Mouse (Mus musculus): ENCODE measurements around the gene Tmem30b. TPM values are rescaled to one million over a fixed set of nuclear protein-coding genes. Genes with fewer than 3 reads are reported as not detected.

Gene Tmem30b
- polyA plus RNA-seq (2016; fragmentation: Nextera tagmentation; extraction: Ambion mirVana), result 1.8 and 2.9 TPM in 2 replicates

DNA sequence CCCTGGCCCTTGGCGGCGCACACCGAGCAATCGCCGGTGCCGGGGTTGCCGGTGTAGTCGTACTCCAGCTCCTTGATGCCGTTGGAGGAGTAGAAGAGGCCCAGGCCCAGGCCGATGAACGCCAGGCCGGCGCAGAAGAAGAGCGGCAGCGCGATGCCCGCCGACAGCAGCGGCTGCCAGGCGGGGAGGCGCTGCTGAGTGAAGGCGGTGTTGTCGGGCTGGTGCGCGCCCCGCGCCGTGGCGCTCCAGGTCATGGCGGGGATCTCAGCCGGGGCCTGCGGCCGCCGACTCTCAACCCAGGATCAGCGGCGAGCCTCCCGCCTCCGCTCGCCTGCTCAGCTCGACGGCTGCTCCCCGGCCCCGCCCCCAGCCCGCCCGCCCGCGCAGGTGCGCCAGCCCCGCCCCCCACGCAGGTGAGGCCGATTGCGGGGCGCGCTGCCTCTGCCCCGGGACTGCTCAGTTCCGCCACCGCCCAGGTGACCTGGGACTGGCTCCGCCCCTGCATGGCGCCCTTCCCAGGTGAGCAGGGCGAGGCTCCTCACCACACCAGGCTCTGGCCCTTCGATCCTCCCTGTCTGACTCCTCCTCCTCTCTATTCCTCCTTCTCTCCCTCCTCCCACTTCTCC, at the start of gene Tmem30b:
Gene Tmem30b, minus strand, starts transcription at position 307 of the 626 bp plus-strand sequence.
- H3K4me1 ChIP-seq, result peaks cover 12% of the 10 kb centered on the region
- no peaks in the 10 kb centered on the region for H3K9me3 ChIP-seq
- 2% methylated on average over 59 of the region's 61 CpGs for WGBS
- H3K9ac ChIP-seq, result peak within 1 kb of the TSS; percentile 38
- peaks cover 82% of the 10 kb centered on the region for H3K27me3 ChIP-seq (replicated peaks)
- peak; percentile 41; the same call in 1 of the 2 replicates for ATAC-seq (ENCODE audit: low FRiP score, low read depth)
- no peaks in the 10 kb centered on the region for H3K36me3 ChIP-seq
- peak within 1 kb of the TSS; percentile 64 for H3K4me2 ChIP-seq (replicated peaks)
- H3K4me3 ChIP-seq, result peak within 1 kb of the TSS; percentile 36
- H3K27ac ChIP-seq, result no peak within 1 kb of the TSS

DNA sequence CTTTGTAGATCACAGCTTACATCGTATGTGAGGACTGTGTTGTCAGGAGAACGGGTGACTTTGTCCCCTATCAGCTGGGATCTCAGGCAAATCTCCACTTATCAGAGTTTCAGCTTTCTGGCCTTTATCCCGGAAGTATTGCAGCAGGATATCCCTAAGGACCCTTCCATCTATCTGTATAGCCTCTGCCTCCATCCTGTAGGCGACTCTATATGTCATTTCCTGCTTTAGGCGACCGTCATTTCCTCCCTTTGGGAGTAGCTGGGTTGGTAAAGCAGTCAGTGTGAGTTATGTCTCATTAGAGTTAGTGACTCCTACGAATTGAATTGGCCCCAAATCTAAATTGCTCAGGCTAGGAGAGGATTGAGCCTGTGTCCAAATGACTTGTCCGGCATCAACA, 49.0 kb upstream of the Tmem30b start:
- H3K4me1 ChIP-seq, result no peaks in the 10 kb centered on the region
- H3K36me3 ChIP-seq, result no peaks in the 10 kb centered on the region
- ATAC-seq (ENCODE audit: low FRiP score, low read depth), result no peak
- no peaks in the 10 kb centered on the region for H3K27me3 ChIP-seq (replicated peaks)
- H3K4me3 ChIP-seq, result no peak overlapping the region
- H3K27ac ChIP-seq, result no peak overlapping the region
- no peak overlapping the region for H3K9ac ChIP-seq
- no peaks in the 10 kb centered on the region for H3K9me3 ChIP-seq
- no peak overlapping the region for H3K4me2 ChIP-seq (replicated peaks)
- 67% methylated on average over 8 of the region's 8 CpGs for WGBS

DNA sequence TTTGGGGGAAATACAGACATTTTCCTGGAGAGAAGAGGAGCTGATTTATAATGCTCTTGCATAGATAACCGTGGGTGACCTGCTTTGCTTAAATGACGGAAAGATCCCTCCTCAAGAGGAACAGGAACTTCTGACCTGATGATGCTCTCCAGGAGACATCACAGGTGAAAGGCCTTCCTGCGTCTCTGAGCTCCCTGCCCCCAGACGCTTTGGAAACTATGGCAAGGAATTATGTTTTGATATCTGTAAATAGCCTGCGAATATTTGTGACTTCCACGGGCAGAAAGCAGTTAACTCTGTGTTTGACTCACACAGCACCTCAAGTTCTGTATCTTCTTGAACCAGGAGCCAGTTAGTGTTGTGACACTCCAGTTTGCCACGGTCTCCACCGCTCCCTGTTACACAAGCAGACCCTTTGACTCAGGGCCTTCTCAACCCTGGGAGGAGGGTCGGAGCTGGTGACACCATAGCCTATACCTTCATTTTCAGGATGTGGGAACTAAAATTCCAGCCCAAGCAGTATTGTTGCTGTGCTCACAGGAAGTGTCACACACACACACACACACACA, 48.1 kb upstream of the Tmem30b start:
- Histone ChIP-seq H3K27me3 (replicated peaks) (no peaks in the 10 kb centered on the region), H3K4me3 (no peak overlapping the region), H3K4me1 (no peaks in the 10 kb centered on the region), H3K36me3 (no peaks in the 10 kb centered on the region), H3K4me2 (replicated peaks) (no peak overlapping the region), H3K9ac (no peak overlapping the region), H3K9me3 (no peaks in the 10 kb centered on the region), H3K27ac (no peak overlapping the region)
- ATAC-seq (ENCODE audit: low FRiP score, low read depth), result no peak
- 90% methylated on average over 9 of the region's 9 CpGs for WGBS

DNA sequence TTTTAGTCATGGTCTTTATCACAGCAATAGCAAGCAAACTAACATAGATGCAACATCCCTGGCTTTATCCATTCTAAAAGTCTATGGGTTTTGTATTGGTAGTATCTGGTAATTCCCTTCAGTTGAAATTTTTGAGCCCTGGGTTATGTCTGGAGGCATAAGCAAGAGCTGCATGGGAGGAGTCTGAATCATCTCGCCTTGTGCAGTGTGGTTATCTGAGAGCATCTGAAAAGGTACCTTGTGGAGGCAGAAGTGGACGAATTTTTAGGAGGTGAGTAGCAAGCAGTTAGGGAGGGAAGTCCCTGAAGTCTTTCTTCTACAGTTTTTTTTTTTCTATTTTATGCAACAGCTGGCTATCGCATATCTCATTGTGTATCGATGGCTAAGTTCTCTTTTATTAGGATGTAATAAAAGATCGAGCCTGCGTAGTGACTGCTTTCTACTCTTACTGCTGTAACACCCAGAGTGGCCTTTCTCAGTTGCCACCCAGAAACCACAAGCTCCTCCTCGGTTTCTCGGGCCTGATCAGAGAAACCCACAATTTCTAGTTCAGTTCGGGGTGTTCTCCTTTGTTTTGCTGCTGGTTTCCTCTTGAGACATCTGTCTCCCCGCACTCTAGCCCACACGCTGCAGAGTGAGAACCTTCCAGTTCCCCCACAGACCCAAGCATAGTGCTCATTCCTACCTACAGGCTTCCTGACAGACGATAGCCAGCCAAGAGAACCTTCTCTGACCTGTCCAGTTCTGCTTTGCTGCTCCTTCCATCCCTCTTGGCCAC, 47.0 kb upstream of the Tmem30b start:
- H3K27ac ChIP-seq, result no peak overlapping the region
- H3K4me1 ChIP-seq, result no peaks in the 10 kb centered on the region
- H3K27me3 ChIP-seq (replicated peaks), result no peaks in the 10 kb centered on the region
- no peak overlapping the region for H3K9ac ChIP-seq
- no peak for ATAC-seq (ENCODE audit: low FRiP score, low read depth)
- H3K9me3 ChIP-seq, result no peaks in the 10 kb centered on the region
- no peak overlapping the region for H3K4me2 ChIP-seq (replicated peaks)
- H3K36me3 ChIP-seq, result no peaks in the 10 kb centered on the region
- WGBS, result 87% methylated on average over 12 of the region's 12 CpGs
- no peak overlapping the region for H3K4me3 ChIP-seq

DNA sequence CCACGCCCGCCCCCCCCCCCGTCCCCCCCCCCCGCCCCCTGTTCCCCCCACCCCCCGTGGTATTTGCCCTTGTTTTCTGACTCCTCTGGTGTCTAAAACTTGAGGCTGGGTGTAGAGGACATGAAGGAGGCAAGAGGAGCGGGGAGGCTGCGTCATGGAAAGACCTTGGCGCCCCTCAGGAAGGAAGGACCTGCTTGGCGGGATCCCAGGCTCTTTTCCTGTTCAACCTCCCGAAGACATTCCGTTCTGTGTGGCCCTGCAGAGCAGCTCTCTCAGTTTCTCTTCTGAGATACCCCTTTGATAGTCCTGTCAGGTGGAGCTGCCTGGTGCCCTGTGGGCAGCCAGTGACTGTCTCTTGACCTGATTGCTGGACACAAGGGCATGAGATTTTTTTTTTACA, 45.4 kb upstream of the Tmem30b start:
- no peak for ATAC-seq (ENCODE audit: low FRiP score, low read depth)
- no peak overlapping the region for H3K27ac ChIP-seq
- no peak overlapping the region for H3K9ac ChIP-seq
- H3K4me2 ChIP-seq (replicated peaks), result no peak overlapping the region
- no peaks in the 10 kb centered on the region for H3K36me3 ChIP-seq
- no peaks in the 10 kb centered on the region for H3K4me1 ChIP-seq
- no peaks in the 10 kb centered on the region for H3K9me3 ChIP-seq
- no peak overlapping the region for H3K4me3 ChIP-seq
- WGBS, result 68% methylated on average over 11 of the region's 11 CpGs
- H3K27me3 ChIP-seq (replicated peaks), result peaks cover 7% of the 10 kb centered on the region

DNA sequence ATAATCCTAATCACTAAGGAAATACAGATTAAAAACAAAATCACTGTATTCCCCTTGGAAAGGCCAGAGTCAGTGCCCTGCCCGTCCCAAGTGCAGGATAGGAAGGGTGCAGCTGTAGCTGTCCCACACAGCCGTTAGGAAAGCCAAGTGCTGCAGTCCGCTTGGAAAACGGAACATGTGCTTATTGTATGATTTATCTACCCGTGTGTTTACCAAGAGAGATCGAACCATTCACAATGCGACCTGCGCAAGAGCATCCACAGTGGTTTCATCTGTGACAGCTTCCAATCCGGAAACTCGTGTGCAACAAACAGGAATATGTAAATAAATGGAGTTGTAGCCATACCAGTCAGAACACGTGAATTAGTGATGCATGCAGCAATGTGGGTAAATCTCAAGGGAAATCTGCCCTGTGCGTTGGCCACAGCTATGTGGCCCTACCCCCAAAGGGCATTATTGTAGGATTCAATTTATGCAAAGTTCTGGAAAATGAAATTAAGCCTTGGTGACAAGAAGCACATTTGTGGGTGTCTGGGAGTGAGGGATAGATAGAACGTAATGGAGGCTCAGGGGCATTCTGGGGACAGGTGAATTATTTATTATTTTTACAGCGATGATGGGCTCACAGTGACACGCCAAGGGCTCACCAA, 44.6 kb upstream of the Tmem30b start:
- Histone ChIP-seq H3K9me3 (no peaks in the 10 kb centered on the region), H3K27me3 (replicated peaks) (peaks cover 13% of the 10 kb centered on the region), H3K4me1 (peaks cover 4% of the 10 kb centered on the region; the same call in 1 of the 2 replicates), H3K4me3 (no peak overlapping the region), H3K36me3 (no peaks in the 10 kb centered on the region), H3K9ac (no peak overlapping the region), H3K4me2 (replicated peaks) (no peak overlapping the region), H3K27ac (no peak overlapping the region)
- no peak for ATAC-seq (ENCODE audit: low FRiP score, low read depth)
- WGBS, result 76% methylated on average over 15 of the region's 15 CpGs

DNA sequence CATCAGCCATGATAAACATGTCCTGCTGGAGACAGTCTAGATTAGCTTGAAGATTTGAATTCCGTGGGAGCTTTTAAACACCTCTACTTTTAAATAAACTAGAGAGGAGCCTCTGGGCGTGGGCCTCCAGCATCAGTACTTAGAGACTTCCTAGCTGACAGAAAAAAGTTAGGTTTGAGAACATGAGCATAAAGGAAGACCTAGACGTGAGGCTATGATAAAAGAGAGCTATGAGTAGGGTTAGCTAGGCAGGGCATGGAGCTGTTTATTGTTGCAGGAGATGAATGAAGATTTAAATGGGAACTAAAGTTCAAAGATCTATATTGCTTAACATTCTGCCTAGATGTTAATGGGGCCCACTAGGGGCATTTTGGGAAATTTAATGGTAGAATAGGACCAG, 41.1 kb upstream of the Tmem30b start:
- H3K4me1 ChIP-seq, result peaks cover 18% of the 10 kb centered on the region
- H3K27me3 ChIP-seq (replicated peaks), result peaks cover 38% of the 10 kb centered on the region
- H3K27ac ChIP-seq, result no peak overlapping the region
- ATAC-seq (ENCODE audit: low FRiP score, low read depth), result no peak
- WGBS, result 62% methylated on average over 3 of the region's 3 CpGs
- H3K4me3 ChIP-seq, result no peak overlapping the region
- H3K36me3 ChIP-seq, result no peaks in the 10 kb centered on the region
- H3K9ac ChIP-seq, result no peak overlapping the region
- 0 out of 2 replicates have a peak overlapping the region, but pooled peaks have one; percentile 4 for H3K4me2 ChIP-seq (replicated peaks)
- no peaks in the 10 kb centered on the region for H3K9me3 ChIP-seq

DNA sequence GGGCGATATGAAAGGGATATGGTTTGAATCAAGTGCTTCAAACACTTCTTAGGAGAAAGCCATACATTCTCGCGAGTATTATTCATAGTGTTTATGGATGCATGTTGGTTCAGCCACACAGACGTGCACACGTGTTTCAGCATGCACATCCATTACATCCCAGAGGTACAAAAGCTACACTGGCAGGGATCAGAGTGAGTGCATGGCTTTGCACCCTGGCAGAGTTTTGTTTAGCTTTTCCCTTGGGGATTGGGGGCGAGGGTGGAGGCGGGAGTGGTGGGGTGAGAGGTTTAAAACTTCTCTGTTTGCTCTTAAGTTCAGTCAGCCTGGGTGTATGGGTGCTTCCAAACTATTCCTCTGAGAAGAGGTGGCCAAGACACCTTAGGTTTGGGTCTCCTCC, 39.7 kb upstream of the Tmem30b start:
- Histone ChIP-seq H3K9ac (0 out of 2 replicates have a peak overlapping the region, but pooled peaks have one; percentile 62), H3K9me3 (no peaks in the 10 kb centered on the region), H3K4me1 (peaks cover 18% of the 10 kb centered on the region), H3K4me2 (replicated peaks) (peak overlapping the region; percentile 95), H3K36me3 (no peaks in the 10 kb centered on the region), H3K27me3 (replicated peaks) (peaks cover 38% of the 10 kb centered on the region), H3K27ac (no peak overlapping the region), H3K4me3 (peak overlapping the region; percentile 63)
- ATAC-seq (ENCODE audit: low FRiP score, low read depth), result no peak
- 4% methylated on average over 7 of the region's 7 CpGs for WGBS

DNA sequence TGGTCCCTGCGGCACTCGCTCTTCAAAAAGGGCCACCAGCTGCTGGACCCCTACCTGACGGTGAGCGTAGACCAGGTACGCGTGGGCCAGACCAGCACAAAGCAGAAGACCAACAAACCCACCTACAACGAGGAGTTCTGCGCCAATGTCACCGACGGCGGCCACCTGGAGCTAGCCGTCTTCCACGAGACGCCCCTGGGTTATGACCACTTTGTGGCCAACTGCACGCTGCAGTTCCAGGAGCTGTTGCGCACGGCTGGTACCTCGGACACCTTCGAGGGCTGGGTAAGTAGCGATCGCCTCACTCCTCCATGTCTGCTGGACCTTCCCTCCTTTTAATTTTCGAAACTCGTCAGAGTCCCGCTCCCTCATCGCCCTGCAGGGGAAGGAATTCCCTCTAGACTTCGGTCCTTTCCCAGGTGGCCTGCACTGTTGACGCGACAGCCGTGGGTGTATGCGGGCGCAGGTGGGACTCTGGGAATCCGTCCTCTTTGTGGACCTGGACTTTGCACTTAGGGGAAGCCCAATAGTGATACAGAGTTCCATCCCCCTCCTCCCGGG, 39.1 kb upstream of the Tmem30b start:
- WGBS, result 1% methylated on average over 33 of the region's 33 CpGs
- H3K4me1 ChIP-seq, result peaks cover 18% of the 10 kb centered on the region
- H3K4me3 ChIP-seq, result peak overlapping the region; percentile 63
- 0 out of 2 replicates have a peak overlapping the region, but pooled peaks have one; percentile 6 for H3K27ac ChIP-seq
- peak overlapping the region; percentile 95 for H3K4me2 ChIP-seq (replicated peaks)
- no peaks in the 10 kb centered on the region for H3K9me3 ChIP-seq
- H3K36me3 ChIP-seq, result no peaks in the 10 kb centered on the region
- H3K9ac ChIP-seq, result peak overlapping the region; percentile 62
- H3K27me3 ChIP-seq (replicated peaks), result peaks cover 42% of the 10 kb centered on the region
- ATAC-seq (ENCODE audit: low FRiP score, low read depth), result peak; percentile 38

DNA sequence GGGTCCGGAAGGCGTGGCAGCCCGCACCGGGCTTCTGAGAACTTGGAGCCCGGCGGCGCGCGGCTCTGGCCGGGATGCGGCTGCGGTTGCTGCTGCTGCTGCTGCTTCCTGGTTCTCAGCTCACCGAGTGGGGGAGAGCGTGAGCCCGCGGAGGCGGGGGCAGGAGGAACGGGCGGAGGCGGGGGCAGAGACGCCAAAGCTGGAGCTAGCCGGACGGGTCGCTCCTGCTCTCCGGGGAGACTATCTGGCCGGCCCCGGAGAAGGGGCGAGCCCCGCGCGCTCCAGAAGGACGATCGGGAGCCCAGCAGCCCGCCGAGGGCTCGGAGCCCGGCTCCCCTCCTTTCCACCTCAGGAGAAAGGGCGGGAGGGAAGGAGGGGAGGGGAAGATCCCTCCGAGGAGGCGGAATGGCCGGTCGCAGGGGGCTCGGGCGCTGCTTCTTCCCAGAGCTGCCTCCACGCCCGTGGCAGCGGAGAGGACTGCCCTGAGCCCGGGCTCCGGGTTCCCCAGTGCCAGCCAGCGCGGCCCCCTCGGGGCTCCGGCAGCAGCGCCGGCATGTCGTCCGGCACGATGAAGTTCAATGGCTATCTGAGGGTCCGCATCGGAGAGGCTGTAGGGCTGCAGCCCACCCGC, 38.5 kb upstream of the Tmem30b start, which contains the start of gene Prkch:
Gene Prkch, plus strand, starts transcription at position 187 of the 631 bp plus-strand sequence.
- Histone ChIP-seq H3K36me3 (no peaks in the 10 kb centered on the region), H3K4me1 (peaks cover 18% of the 10 kb centered on the region), H3K4me2 (replicated peaks) (peak within 1 kb of the TSS; percentile 95), H3K4me3 (peak within 1 kb of the TSS; percentile 63), H3K9me3 (no peaks in the 10 kb centered on the region), H3K27ac (0 out of 2 replicates have a peak within 1 kb of the TSS, but pooled peaks have one; percentile 6), H3K9ac (peak within 1 kb of the TSS; percentile 62), H3K27me3 (replicated peaks) (peaks cover 42% of the 10 kb centered on the region)
- peak; percentile 90 for ATAC-seq (ENCODE audit: low FRiP score, low read depth)
- WGBS, result under 1% methylated on average over 59 of the region's 61 CpGs

DNA sequence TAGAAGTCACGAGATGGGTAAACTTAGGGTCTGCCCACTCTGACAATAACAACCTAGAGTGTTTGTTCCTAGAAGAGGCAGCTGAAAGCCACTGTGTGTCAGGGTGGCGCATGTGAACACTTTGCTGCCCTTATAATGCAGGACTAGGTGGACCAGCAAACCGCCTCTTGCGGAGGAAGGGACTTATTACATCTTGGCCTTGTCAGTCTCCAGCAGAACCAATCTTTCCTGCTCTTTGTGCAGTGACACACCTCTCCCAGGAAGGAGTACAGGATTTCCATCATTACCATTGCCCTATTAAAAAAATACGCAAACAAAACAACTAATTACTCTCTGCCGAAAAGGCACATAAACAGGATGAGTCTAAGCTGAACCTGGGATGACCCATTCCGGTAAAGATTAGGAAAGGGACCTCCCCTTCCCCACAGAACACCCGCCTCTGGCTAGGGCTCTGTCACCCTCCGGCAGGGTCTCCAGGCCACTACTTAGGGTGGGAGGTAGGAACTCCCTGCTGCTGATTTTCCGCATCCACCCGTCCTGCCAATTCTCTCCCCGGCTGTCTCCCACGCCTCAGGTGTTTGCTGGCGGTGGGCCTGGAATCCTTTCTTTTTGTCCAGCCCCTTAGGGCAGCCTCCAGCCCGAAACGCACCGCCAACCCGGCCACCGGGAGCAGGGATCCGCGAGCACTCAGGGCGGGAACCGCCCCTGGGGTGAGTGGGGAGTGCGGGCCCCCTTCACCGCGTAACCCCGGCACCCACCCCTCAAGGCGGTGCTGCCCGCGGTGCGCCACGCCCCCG, 37.8 kb upstream of the Tmem30b start:
- peak; percentile 61 for ATAC-seq (ENCODE audit: low FRiP score, low read depth)
- Histone ChIP-seq H3K36me3 (no peaks in the 10 kb centered on the region), H3K4me3 (peak overlapping the region; percentile 63), H3K27ac (no peak overlapping the region), H3K4me2 (replicated peaks) (peak overlapping the region; percentile 95), H3K9ac (peak overlapping the region; percentile 62), H3K9me3 (no peaks in the 10 kb centered on the region), H3K27me3 (replicated peaks) (peaks cover 42% of the 10 kb centered on the region), H3K4me1 (peaks cover 18% of the 10 kb centered on the region)
- WGBS, result 4% methylated on average over 33 of the region's 33 CpGs
